Mouse (Mus musculus): ENCODE measurements around the gene Zfp366.

The Zfp366 gene

DNA sequence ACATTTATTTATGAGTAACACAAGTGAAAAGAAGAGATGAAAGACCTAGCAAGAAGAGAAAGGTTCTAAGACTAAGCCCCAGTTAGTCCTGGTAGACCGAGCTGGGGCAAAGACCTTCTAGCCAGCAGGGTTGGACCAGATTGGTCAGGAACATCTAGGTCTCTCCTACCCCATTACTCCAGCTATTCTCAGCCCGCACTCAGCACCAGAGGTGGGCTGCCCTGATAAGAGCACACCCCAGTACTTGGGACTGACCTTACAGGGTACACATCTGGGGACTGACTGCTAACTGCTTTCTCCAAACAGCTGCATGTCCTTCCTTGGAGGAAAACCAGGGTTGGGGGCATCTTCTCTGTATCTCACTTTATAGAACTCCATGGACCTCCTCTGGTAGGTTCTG is 66.2 kb downstream of the Zfp366 start:
- no peak for DNase-seq (ENCODE audit: low spot score)

- no peak for DNase-seq (ENCODE audit: low spot score)
Observed at GRCm38 (mm10) chr13:99254215-99254614, 69.6 kb downstream of the Zfp366 start.

DNA sequence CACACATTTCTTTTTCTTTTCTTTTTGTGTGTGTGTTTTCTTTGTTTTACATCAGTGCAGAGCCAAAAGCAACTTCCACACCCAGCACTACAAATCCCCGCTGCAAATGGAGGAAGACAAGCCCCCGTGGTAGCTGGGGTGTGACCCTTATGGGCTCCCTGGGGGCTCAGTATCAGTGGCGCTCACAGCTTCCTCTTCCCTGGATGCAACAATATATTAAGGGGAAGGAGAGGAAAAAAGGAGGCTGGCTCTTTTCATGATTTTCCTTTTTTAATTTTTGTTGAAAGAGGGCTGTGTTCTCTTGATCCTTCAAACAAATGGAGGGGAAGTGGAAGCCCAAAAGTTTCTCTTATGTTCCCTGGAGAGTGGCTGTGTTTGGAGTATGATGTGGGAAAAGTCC is 70.2 kb downstream of the Zfp366 start:
- DNase-seq (ENCODE audit: low spot score), result no peak

GRCm38 (mm10) chr13:99256916-99257315 is 72.3 kb downstream of the Zfp366 start:
- no peak for DNase-seq (ENCODE audit: low spot score)

DNA sequence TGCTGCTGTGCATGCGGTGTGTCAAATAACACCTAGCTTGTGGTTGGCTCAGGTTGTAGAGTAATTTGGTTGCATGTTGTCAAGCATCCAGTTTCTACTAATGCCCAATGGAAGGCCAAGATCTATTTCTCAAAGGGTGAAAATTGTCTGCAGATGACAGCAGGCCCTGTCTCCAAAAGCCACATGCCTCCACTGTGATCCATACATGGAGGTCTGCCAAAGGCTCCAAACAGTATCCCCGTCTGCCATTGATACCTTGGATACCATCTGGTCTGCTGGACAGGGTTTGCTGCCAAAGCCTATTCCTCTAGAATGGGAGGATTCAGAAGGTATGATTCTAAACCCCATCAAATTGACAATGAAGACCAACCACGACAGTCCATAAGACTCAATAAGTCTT is 74.1 kb downstream of the Zfp366 start:
- DNase-seq (ENCODE audit: low spot score), result no peak

DNA sequence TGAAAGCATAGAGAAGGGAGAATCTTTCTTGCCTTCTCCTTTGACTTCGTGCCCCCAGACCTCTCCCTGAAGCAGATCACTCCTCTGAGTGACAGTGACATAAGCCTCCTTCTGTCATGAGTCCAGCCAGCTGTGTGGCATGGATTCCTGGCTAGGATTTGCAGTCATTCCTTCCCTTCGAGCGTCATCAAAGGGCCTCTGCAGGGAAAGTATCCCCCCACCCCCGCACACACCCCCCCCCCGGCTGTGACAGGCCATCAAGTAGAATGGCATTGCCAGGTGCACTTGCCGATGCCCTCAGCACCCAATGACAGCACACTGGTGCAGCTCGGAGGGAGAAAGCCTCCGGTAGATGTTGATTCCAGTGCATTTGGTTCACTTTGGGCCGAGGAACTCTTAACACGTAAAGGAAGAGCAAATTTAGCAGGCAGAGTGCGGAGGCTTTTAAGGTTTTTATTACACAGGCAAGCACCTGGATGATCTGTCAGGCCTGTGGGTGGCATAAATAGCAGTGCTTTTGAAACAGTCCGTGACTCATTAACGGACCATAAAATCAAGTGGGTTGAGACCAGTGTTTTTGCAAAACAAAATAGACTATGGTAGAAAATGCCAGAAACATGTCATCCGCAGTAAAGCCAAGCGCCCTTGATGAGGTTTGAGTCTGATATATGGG is 75.0 kb downstream of the Zfp366 start:
- DNase-seq (ENCODE audit: low spot score), result no peak

GRCm38 (mm10) chr13:99262406-99262805 is 77.8 kb downstream of the Zfp366 start:
- no peak for DNase-seq (ENCODE audit: low spot score)

GRCm38 (mm10) chr13:99263159-99263783 is 78.6 kb downstream of the Zfp366 start:
- no peak for DNase-seq (ENCODE audit: low spot score)

- DNase-seq (ENCODE audit: low spot score), result no peak
Observed at GRCm38 (mm10) chr13:99264483-99264882, 79.9 kb downstream of the Zfp366 start.

GRCm38 (mm10) chr13:99272046-99272445 is 87.4 kb downstream of the Zfp366 start:
- no peak for DNase-seq (ENCODE audit: low spot score)

DNA sequence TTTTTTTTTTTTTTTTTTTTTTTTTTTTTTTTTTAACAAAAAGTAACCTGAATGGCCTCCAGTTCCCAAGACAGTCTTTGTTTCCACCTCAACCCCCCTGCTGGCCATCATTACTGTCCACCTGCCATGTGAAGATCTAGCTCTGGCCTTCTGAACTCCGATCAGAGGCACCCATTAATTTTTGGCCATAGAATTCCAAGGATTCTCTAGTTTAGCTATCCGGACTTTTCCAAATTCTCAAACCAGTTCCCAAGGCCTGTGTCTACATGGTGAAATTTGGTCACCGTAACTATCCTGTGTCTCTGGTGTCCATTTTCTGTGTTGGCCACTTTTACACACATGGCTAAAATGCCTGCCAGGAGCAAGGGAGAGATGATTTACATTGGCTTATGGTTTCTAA is 92.9 kb downstream of the Zfp366 start:
- no peak for DNase-seq (ENCODE audit: low spot score)

DNA sequence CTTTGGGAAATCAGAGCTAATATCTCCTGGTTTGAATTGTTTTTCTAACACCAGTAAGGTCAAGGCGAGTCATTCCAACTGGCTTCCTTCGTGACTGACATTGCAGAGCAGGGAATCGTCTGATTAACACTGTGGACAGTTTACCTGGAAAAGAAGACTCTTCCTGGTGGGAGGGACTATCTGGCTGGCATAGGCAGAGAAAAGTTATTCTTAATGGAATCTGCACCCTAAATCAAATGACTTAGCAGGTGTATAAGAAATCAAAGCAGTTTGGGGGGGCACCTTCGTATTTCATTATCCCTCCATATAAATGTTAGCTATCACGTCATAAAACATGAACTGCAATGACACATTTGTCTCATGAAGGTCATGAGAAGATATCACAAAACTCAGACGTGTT is 93.9 kb downstream of the Zfp366 start:
- no peak for DNase-seq (ENCODE audit: low spot score)

GRCm38 (mm10) chr13:99279351-99279750 is 94.7 kb downstream of the Zfp366 start:
- DNase-seq (ENCODE audit: low spot score), result no peak

GRCm38 (mm10) chr13:99282961-99283360 is 98.3 kb downstream of the Zfp366 start:
- no peak for DNase-seq (ENCODE audit: low spot score)

DNA sequence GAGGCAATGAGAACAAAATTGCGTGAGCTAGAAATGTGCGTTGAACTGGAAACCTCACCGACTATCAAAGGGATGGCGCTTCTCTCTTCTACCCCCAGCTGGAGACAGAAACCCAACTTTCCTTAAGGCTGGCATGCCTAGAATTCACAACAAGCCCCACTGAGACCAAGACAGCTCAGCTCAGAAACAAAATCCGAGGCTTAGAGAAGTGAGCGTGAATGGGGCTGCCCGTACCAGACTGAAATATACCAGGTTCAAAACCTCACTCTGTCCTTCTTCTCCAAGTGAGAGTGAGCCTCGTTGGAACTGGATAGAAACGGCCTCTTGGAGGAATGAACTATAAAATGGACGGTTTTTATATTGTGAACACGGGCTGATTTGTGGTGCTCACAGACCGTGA is 99.3 kb downstream of the Zfp366 start:
- DNase-seq (ENCODE audit: low spot score), result no peak

- no peak for DNase-seq (ENCODE audit: low spot score)
Observed at GRCm38 (mm10) chr13:99284400-99285160, 100.0 kb downstream of the Zfp366 start.

- DNase-seq (ENCODE audit: low spot score), result no peak
Observed at GRCm38 (mm10) chr13:99285241-99285640, 100.6 kb downstream of the Zfp366 start.

GRCm38 (mm10) chr13:99287207-99287606 is 102.6 kb downstream of the Zfp366 start:
- no peak for DNase-seq (ENCODE audit: low spot score)

DNA sequence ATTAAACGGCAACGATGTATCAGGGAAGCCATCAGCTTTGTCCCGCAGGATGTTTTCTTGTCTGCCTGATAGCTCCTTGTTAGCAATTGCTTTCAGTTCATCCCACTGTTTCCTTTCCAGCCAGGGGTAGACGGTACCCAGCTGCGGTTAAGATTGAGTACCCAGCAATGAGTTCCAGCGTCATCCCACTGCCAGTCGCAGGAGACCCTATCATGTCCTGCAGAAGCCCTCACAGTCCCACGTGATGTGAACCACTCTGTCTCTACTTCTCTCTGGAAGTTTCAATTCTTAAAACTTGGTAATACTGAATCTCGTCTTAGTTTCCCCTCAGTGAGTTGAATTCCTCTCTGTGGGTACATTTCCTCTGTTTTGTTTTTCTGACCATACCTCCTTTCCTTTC is 103.2 kb downstream of the Zfp366 start:
- DNase-seq (ENCODE audit: low spot score), result no peak

DNA sequence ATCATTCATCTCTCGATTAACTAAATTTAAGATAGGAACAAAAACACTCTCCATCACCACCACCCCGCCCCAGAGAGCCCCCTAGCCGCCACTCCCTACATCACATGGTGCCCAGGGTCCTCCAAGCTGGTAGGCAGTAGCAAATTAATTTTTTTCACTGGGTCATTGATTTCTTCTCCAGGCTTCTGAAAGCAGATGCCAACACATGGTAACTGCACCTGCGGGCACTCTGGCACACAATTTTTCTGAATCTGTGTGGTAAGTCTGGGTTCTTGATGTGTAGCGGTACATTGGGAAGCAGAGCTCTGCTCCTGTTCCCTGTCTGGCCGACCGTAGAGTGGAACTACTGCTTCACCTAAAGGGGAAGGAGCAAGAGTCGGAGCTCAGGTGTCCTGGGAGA is 106.1 kb downstream of the Zfp366 start:
- DNase-seq (ENCODE audit: low spot score), result no peak

DNA sequence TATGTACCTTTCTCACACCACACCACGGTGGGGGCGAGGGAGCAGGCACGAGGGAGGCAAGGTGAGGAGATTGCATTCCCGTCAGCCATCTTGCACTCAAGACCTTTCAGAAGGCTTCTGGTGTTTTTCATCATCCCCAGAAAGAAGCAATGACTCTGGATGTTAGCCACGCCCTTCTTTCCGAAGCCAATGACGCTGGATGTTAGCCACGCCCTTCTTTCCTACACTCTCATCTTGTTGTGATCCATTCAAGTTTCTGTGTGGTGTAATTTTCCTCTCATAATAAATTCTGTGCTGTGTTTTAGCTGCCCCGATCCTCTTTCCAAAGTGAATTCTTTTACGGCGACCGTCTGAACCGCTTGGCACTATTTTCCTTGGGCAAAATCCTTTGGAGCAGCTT is 109.6 kb downstream of the Zfp366 start:
- no peak for DNase-seq (ENCODE audit: low spot score)

DNA sequence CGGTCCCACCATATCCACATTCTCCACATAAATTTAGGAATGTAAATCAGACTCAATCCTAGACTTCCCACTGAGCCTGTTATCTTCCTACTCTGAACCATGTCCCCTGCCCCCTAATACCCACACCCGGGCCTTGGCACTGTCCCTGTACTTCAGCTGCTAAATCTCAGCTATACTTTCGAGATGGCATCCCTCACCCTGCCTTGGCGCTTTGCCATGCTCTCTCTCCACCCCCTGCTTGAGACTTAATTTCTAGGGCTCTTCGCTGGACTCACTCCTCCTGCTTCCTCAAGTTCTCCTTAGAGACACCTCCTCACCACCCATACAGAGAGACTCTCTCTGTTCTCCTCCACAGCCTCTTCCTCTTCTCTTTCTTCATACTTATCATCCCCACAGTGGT is 115.3 kb downstream of the Zfp366 start:
- no peak for DNase-seq (ENCODE audit: low spot score)

Measured in urinary bladder, postnatal 10 days (tissue).